Mouse (Mus musculus) cerebellum, adult 9-11 months (tissue): ENCODE measurements at regions not wholly inside any gene's neighbourhood (a gene's known extent, or its start where the extent isn't known, plus 50 kb on each side); places are given as distances from the start of the nearest gene placed in this dataset.

ENCODE experiments used
- DNase-seq: peaks from one replicate; pipeline ENCODE4 v3.0.0; 2022

- DNase-seq = no peak
Observed at GRCm38 (mm10) chr8:5994846-5995245, 889.7 kb upstream of the Slc10a2 start.

GRCm38 (mm10) chr8:5965403-5966015, 860.4 kb upstream of the Slc10a2 start:
- no peak for DNase-seq

GRCm38 (mm10) chr8:5964299-5964698, 859.1 kb upstream of the Slc10a2 start:
- DNase-seq = no peak

- no peak for DNase-seq
Observed at GRCm38 (mm10) chr8:5938057-5938456, 832.9 kb upstream of the Slc10a2 start.

GRCm38 (mm10) chr8:5918136-5918535, 813.0 kb upstream of the Slc10a2 start:
- no peak for DNase-seq
